Mouse (Mus musculus) gastrocnemius, adult 18-20 months (tissue): ENCODE data around the gene Gm47283. TPM values are rescaled to one million over a fixed set of nuclear protein-coding genes. Genes with fewer than 3 reads are reported as not detected.
"Not testable (repeated sequence)": the region's sequence is repeated elsewhere in the genome, so short reads cannot be mapped to it uniquely, and the experiment has no call there.

Experiments used
- DNase-seq: peaks from one replicate; pipeline ENCODE4 v3.0.0; 2021; ENCODE audit warnings: low spot score
- long read RNA-seq, 2 experiments: library from polyadenylated mRNA; stranded (forward); transcript quantifications; one replicate each; pipeline ENCODE4 v2.0.0; 2021
- total RNA-seq, 2 experiments: library from RNA; stranded (reverse); gene quantifications; 2 replicates each; pipeline ENCODE4 v1.2.3; 2021

Gm47283 gene
- not detected for total RNA-seq
- long read RNA-seq, experiment 1, result 0 reads
- long read RNA-seq, experiment 2, result 0 reads

DNA sequence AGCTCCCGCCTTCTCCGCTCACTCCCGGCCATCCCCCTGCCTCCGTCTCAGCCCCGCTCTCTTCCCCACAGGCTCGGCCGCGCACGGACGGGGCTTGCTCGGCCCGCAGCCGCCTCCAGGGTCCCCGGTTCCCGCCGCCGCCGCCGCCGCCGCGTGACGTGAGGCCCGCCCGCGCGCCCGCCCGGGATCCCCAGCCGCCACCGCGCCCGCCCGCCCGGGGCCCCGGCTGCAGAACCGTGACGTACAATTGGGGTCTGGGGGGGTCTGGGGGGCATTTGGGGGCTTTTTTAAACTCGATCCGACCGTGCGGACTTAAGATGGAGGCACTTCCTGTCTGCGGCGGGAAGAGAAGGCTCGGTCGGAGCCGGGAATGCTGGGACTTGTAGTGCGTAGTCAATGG is at the start of gene Gm47283:
Gene Gm47283, plus strand, starts transcription at position 301 of the 400 bp plus-strand sequence.
- DNase-seq, result not testable (repeated sequence)

- not testable (repeated sequence) for DNase-seq
Measured at GRCm38 (mm10) chrY:90735181-90735895, 49.2 kb upstream of the Gm47283 start.

DNA sequence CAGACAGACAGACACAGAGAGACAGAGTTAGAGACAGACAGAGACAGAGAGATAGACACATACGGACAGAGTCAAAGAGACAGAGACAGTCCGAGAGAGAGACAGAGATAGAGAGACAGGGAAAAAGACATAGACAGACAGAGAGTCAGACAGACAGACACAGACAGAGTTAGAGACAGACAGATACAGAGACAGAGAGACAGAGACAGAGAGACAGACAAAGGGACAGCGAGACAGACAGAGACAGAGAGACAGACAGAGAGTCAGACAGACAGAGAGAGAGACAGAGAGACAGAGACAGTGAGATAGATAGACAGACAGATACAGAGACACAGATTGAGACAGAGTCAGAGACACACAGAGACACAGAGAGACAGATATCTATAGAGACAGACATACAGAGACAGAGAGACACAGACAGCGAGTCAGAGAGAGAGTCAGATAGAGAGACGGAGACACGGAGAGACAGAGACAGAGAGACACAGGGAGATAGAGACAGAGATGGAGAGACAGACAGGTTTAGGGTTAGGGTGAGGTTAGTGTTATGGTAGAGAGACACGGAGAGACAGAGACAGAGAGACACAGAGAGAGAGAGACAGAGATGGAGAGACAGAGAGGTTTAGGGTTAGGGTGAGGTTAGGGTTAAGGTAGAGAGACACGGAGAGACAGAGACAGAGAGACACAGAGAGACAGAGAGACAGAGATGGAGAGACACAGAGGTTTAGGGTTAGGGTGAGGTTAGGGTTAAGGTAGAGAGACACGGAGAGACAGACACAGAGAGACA is 48.1 kb upstream of the Gm47283 start:
- not testable (repeated sequence) for DNase-seq

- DNase-seq, result no peak
Measured at GRCm38 (mm10) chrY:90737606-90738430, 46.7 kb upstream of the Gm47283 start.

- no peak for DNase-seq
Measured at GRCm38 (mm10) chrY:90738431-90738680, 46.2 kb upstream of the Gm47283 start.

- DNase-seq, result not testable (repeated sequence)
Measured at GRCm38 (mm10) chrY:90738841-90739530, 45.6 kb upstream of the Gm47283 start.

- not testable (repeated sequence) for DNase-seq
Measured at GRCm38 (mm10) chrY:90739531-90740012, 45.0 kb upstream of the Gm47283 start.

DNA sequence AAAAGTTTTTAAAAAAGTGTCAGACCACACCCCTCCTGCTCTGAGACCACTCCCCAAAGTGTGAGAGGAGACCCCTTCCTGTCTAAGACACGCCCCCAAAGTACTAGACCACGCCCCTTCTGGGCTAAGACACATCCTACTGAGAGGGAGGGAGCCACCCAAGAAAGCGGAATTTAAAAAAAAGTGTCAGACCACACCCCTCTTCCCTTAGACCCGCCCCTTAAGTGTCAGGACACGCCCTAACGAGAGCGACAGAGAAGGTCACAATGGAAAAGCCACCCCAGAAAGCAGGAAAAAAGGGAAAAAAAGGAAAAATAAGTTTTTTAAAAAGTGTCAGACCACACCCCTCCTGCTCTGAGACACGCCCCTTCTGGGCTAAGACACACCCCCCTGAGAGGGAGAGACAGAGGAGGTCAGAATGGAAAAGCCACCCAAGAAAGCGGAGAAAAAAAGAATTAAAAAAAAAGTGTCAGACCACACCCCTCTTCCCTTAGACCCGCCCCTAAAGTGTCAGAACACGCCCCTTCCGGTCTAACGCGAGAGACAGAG is 44.5 kb upstream of the Gm47283 start:
- no peak for DNase-seq

DNA sequence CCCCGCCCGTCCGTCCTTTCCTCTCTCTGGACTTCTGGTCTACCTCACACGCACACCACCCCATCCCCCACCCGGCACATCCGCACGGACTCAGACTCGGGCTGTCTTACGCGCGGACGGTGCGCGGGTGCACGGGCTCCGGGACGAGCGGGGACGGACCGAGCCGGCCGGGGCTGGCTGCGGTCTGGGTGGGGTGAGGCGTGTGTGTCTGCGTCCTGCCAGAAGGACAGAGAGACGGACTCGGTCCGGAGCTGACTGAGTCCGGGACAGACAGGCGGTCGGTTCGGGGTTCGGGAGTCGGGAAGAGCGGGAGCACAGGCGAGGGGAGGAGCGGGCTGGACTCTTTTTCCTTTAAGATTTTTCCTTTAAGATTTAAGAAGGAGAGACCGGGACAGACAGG is 43.5 kb upstream of the Gm47283 start:
- DNase-seq, result not testable (repeated sequence)

- DNase-seq, result not testable (repeated sequence)
Measured at GRCm38 (mm10) chrY:90741452-90742260, 42.9 kb upstream of the Gm47283 start.

DNA sequence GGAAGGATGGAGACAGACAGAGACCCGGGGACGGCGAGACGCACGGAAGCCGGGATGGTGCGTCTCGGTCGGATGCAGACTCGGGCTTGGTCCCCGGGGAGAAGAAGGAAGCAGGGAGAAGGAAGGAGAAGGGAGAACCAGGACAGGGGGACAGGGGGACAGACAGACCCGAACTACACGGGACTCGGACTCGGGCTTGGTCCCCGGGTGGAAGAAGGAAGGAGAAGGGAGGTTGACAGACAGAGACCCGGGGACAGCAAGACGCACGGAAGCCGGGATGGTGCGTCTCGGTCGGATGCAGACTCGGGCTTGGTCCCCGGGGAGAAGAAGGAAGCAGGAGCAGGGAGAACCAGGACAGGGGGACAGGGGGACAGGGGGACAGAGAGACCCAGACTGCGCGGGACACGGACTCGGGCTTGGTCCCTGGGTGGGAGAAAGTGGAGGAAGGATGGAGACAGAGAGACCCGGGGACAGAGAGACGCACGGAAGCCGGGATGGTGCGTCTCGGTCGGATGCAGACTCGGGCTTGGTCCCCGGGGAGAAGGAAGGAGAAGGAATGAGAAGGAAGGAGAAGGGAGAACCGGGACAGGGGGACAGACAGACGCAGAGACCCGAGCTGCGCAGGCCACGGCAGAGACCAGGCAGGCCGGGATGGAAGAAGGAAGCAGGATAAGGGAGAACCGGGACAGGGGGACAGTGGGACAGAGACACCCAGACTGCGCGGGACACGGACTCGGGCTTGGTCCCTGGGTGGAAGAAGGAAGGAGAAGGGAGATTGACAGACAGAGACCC is 42.1 kb upstream of the Gm47283 start:
- not testable (repeated sequence) for DNase-seq

DNA sequence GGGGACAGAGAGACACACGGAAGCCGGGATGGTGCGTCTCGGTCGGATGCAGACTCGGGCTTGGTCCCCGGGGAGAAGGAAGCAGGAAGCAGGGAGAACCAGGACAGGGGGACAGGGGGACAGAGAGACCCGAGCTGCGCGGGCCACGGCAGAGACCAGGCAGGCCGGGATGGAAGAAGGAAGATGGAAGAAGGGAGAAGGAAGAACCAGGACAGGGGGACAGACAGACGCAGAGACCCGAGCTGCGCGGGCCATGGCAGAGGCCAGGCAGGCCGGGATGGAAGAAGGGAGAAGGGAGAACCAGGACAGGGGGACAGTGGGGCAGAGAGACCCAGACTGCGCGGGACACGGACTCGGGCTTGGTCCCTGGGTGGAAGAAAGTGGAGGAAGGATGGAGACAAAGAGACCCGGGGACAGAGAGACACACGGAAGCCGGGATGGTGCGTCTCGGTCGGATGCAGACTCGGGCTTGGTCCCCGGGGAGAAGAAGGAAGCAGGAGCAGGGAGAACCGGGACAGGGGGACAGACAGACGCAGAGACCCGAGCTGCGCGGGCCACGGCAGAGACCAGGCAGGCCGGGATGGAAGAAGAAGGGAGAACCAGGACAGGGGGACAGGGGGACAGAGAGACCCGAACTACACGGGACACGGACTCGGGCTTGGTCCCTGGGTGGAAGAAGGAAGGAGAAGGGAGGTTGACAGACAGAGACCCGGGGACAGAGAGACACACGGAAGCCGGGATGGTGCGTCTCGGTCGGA is 41.3 kb upstream of the Gm47283 start:
- DNase-seq, result not testable (repeated sequence)

DNA sequence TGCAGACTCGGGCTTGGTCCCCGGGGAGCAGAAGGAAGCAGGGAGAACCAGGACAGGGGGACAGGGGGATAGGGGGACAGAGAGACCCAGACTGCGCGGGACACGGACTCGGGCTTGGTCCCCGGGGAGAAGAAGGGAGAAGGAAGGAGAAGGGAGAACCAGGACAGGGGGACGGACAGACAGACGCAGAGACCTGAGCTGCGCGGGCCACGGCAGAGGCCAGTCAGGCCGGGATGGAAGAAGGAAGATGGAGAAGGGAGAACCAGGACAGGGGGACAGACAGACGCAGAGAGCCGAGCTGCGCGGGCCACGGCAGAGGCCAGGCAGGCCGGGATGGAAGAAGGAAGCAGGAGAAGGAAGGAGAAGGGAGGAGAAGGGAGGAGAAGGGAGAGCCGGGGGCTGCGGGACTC is 40.7 kb upstream of the Gm47283 start:
- DNase-seq, result no peak

GRCm38 (mm10) chrY:90744381-90744981 is 40.1 kb upstream of the Gm47283 start:
- DNase-seq, result peak; percentile 89

DNA sequence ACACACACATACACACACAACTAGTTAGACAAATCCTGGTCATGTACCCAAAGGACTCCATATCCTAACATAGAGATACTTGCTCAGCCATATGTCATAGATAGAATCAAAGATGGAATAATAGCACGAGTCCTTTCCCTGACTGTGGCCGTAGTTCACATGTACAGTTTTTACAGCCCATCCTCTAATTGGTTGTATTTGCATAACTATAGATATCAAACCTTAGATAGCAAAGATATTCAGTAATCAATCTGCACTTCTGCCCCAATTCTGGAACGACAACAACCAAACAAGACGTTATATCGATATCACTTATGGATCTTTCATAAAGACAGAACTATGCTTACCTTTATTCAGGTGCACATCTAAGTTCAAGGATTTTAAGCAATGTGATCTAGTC is 39.3 kb upstream of the Gm47283 start:
- DNase-seq, result not testable (repeated sequence)

GRCm38 (mm10) chrY:90754721-90755120 is 29.8 kb upstream of the Gm47283 start, which contains the start of gene Gm21860:
Gm21860 (minus strand) TSS chrY:90754821.
- not testable (repeated sequence) for DNase-seq

- not testable (repeated sequence) for DNase-seq
Measured at GRCm38 (mm10) chrY:90839077-90839476, 54.5 kb downstream of the Gm47283 start, which contains the start of gene Gm21748. Gm21748 (minus strand) TSS chrY:90839177.
